Mouse (Mus musculus): Measurements from ENCODE around the gene Slc6a16.

Gene Slc6a16

GRCm38 (mm10) chr7:45240633-45241388 lies at the start of gene Slc6a16:
TSS of gene Slc6a16 (plus strand) at chr7:45241085.
- DNase-seq = peak; percentile 57 to 72

- DNase-seq = peak in 1 of 2 experiments; percentile 39
Measured at GRCm38 (mm10) chr7:45191161-45191560, 49.7 kb upstream of the Slc6a16 start.

GRCm38 (mm10) chr7:45191803-45192363 lies 49.0 kb upstream of the Slc6a16 start:
- DNase-seq = peak; percentile 41 to 64

GRCm38 (mm10) chr7:45192585-45193310 lies 48.1 kb upstream of the Slc6a16 start:
- no peak for DNase-seq

DNA sequence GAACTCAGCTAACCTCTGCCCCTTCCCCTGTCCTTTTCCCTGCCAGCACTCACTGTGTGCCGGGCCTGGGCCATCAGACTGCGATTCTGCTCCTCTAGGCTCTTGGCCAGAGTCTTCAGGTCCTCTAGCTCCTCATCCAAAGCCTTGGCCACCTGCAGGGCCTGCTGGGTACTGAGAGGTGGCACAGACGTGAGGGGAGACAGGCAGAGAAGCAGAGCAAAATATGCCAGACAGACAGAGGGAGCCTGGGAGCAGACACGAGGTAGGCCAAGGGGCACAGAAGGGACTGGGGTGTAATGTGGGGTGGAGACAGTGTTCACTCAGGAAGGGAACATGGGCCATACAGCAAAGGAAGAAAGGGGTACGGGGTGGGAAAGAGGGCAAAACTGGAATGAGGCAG lies 47.5 kb upstream of the Slc6a16 start:
- DNase-seq = peak in 1 of 2 experiments; percentile 27

DNA sequence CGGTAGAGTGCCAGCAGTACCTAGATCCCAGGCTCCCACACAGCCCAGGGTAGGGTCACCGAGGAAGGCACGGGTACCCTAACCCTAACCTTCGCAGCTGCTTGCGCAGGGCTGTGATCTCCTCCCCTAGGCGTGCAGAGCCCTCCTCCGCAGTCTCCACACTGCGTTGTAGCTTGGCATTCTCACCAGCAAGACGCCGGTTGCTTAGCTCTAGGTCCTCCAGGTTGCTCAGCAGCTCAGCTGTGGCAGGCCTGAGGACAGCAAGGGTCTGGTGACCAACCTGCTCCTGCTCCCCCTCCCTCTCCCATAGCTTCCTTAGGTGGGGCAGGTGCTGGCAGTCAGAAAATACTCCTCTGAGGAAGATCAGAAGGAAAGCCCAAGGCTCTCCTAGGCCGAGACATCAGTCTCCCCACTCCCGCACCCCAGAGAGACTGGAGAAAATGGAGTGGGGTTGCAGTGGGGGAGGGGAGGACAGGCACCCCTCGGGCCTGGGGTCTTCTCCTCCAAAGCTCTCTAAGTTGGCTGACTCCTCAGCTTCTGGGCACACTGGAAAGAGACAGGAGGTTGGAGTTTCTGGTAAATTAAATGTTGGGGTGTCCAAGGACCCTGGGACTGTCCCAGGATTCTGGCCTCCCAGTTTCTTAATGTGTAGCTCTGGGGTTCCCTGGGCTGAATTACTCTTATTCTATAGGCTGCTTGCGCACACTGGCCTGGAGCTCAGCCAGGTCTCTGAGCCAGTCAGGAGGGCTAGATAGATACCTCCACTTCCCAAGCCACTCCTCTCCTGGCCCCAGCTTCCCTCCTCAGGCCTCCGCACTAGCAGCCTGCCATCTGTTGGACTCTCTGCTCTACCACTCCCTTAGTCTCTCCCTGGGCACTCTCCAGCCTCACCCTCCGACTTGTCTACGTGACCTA lies 46.8 kb upstream of the Slc6a16 start:
- no peak for DNase-seq

GRCm38 (mm10) chr7:45195341-45196175 lies 45.3 kb upstream of the Slc6a16 start:
- DNase-seq = no peak

GRCm38 (mm10) chr7:45196176-45196535 lies 44.7 kb upstream of the Slc6a16 start:
- no peak for DNase-seq

- no peak for DNase-seq
Measured at GRCm38 (mm10) chr7:45196994-45197393, 43.9 kb upstream of the Slc6a16 start.

DNA sequence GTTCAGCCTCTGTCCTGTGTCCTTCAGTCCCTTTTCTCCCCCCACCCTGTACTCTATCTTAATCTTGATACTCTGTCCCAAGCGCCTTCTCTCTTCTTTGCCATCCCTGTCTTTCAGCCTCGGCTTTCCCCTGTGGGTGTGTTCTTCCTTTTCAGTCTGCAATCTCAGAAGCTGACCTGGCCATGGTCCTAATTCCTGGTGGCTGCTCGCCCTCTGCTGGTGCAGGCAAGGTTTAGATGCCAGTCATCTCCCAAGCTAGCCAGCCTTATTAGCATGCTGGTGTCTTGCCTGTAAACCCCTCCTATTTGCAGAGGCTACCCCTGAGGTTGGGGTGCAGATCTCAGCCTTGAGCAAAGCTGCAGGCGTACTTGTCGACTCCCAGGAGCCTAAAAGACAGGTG lies 42.5 kb upstream of the Slc6a16 start:
- peak; percentile 82 to 87 for DNase-seq

DNA sequence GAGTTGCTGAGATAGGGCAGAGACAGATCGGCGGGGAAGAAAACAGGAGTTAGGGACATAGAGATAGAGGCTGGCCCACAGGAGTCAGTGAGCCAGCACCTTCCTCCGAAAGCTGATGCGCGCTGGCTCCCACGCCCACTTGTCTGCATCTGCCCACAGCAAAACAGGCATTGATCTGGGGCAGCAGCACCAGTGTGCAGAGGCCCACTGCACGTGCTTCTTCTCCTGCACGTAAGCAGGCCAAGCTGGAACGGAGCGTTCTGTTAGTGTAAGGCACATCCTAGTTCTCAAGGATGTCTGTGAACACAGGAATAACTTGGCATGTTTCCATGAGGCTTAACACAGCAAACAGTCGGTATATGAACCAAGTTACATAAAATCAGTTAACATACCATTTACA lies 41.9 kb upstream of the Slc6a16 start:
- DNase-seq = no peak

GRCm38 (mm10) chr7:45202654-45203053 lies 38.2 kb upstream of the Slc6a16 start:
- no peak for DNase-seq

- peak; percentile 95 to 97 for DNase-seq
Measured at GRCm38 (mm10) chr7:45204380-45205143, 36.3 kb upstream of the Slc6a16 start, which contains the start of gene Ccdc155. TSS of gene Ccdc155 (minus strand) at chr7:45204892.

GRCm38 (mm10) chr7:45208260-45208659 lies 32.6 kb upstream of the Slc6a16 start:
- no peak for DNase-seq

GRCm38 (mm10) chr7:45211070-45211469 lies 29.8 kb upstream of the Slc6a16 start:
- DNase-seq = no peak

DNA sequence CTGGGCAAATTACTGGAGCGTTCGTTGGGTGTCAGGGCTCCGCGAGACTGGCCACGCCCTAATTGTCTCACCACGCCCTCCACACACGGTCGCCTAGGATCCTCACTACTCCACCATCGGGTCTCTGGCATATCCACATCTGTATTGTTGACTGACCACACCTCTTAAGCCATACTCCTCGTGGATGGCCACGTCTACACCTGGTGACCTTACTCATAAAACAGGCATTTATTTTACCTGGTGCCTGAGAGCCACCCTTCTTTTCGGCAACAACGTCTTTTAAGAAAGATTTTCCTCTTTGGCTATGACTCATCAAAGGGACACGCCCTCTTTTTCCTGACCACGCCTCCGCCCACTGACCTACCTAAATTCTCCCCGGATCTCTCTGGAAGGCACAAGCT lies 29.0 kb upstream of the Slc6a16 start, which contains the start of gene Dkkl1:
TSS of gene Dkkl1 (minus strand) at position 297 of the 401 bp plus-strand sequence.
- peak in 1 of 2 experiments; percentile 43 for DNase-seq

GRCm38 (mm10) chr7:45212356-45212755 lies 28.5 kb upstream of the Slc6a16 start:
- no peak for DNase-seq

DNA sequence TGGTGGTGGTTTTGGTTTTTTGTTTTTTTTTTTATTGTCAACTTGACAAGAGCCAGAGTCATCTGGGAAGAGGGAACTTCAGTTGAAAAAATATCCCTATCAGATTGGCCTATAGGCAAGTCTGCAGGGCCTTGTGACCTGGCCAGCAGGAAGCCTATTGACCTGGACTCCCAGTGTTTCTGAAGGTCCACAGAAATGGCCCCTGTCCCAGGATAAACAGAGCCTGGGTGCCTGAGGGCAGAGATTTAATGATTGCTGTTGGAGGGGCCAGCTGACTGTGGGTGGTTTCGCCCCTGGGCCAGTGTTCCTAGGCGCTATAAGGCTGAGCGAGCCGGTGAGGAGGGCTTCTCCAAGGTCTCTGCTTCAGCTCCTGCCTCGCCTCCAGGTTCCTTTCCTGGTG lies 27.2 kb upstream of the Slc6a16 start:
- DNase-seq = no peak

GRCm38 (mm10) chr7:45215673-45216441 lies 25.0 kb upstream of the Slc6a16 start, which contains the start of gene Tead2:
TSS of gene Tead2 (plus strand) at chr7:45215753.
- peak; percentile 80 to 87 for DNase-seq
